Mouse (Mus musculus): ENCODE results near the gene Nmnat3. TPM values are rescaled to one million over a fixed set of nuclear protein-coding genes. Genes with fewer than 3 reads are reported as not detected.
A peak's percentile ranks its signal among the peaks of the same experiment; 100 is the strongest.

Gene Nmnat3
- polyA plus RNA-seq, 1 experiment from 2014 or later = 7.7 TPM

GRCm38 (mm10) chr9:98261461-98262011 lies 25.7 kb upstream of the Nmnat3 start:
- Histone ChIP-seq H3K4me2 (replicated peaks; ENCODE audit: low read depth) (no peak overlapping the region), H3K4me3 (ENCODE audit: low read depth, low read length) (no peak overlapping the region), H3K9ac (ENCODE audit: low read length) (no peak overlapping the region), H3K4me1 (replicated peaks; ENCODE audit: control insufficient read depth, insufficient read depth) (no peaks in the 10 kb centered on the region), H3K36me3 (ENCODE audit: control insufficient read depth, insufficient read depth, low read length) (no peaks in the 10 kb centered on the region), H3K27me3 (ENCODE audit: control insufficient read depth, insufficient read depth, low read length) (no peaks in the 10 kb centered on the region), H3K27ac (replicated peaks) (no peak overlapping the region), H3K9me3 (ENCODE audit: control insufficient read depth, low read length) (no peaks in the 10 kb centered on the region)
- TF ChIP-seq CTCF (IDR thresholded peaks at IDR 0.05; ENCODE audit: low read depth) (no peak), EP300 (optimal IDR thresholded peaks at IDR 0.05) (no peak)
- WGBS = 39% methylated on average over 1 of the region's 1 CpGs
- DNase-seq (ENCODE audit: low spot score) (peak; percentile 33), ATAC-seq (ENCODE audit: low FRiP score, low TSS enrichment) (peak; percentile 49; the same call in 1 of the 2 replicates)

DNA sequence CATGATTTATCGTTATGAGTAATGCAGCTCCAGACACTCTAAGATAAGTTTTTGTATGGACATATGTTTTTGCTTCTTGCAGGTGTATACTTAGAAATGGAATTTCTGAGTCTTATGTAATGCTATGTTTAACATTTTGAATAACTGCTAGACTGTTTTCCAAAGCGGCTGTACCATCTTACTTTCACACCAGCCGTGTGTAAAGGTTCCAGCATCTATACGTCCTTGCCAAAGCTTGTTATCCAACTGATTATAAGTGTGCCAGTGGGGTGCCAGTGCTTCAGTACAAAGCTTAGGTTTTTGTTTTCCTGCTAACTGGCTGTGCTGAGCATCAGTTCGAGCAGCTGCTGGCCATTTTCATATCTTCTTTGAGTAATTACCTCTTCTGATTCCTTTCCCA lies 22.3 kb upstream of the Nmnat3 start:
- no peaks in the 10 kb centered on the region for H3K9me3 ChIP-seq (ENCODE audit: control insufficient read depth, low read length)
- no peak for ATAC-seq (ENCODE audit: low FRiP score, low TSS enrichment)
- DNase-seq (ENCODE audit: low spot score) = no peak
- no peak overlapping the region for H3K9ac ChIP-seq (ENCODE audit: low read length)
- no peak overlapping the region for H3K27ac ChIP-seq (replicated peaks)
- H3K4me2 ChIP-seq (replicated peaks; ENCODE audit: low read depth) = no peak overlapping the region
- no peaks in the 10 kb centered on the region for H3K36me3 ChIP-seq (ENCODE audit: control insufficient read depth, insufficient read depth, low read length)
- WGBS = 62% methylated on average over 5 of the region's 5 CpGs
- H3K4me3 ChIP-seq (ENCODE audit: low read depth, low read length) = no peak overlapping the region
- no peaks in the 10 kb centered on the region for H3K27me3 ChIP-seq (ENCODE audit: control insufficient read depth, insufficient read depth, low read length)
- H3K4me1 ChIP-seq (replicated peaks; ENCODE audit: control insufficient read depth, insufficient read depth) = no peaks in the 10 kb centered on the region
- no peak for TF ChIP-seq EP300 (optimal IDR thresholded peaks at IDR 0.05)
- TF ChIP-seq CTCF (IDR thresholded peaks at IDR 0.05; ENCODE audit: low read depth) = no peak

DNA sequence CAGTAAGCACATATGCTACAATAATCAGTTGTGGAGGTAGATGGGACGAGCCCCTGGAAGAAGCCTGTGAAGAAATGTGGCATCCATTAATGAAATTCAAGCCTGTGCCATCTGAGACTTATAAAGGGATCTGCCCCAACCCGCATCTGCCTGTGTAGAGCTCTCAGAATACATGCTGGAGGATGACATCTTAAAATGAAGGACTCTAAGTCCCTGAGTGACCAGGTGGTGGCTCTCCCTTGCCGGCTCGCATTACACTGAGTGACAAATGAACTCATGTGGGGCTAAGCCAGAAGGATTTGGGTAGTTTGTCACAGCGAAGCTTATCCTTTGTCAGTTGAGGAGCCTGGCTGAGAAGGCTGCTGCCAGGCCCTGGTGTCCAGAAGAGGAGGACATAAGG lies 14.5 kb upstream of the Nmnat3 start:
- Histone ChIP-seq H3K9me3 (ENCODE audit: control insufficient read depth, low read length) (no peaks in the 10 kb centered on the region), H3K4me1 (replicated peaks; ENCODE audit: control insufficient read depth, insufficient read depth) (no peaks in the 10 kb centered on the region), H3K9ac (ENCODE audit: low read length) (no peak overlapping the region), H3K4me2 (replicated peaks; ENCODE audit: low read depth) (no peak overlapping the region), H3K36me3 (ENCODE audit: control insufficient read depth, insufficient read depth, low read length) (no peaks in the 10 kb centered on the region), H3K27ac (replicated peaks) (no peak overlapping the region), H3K4me3 (ENCODE audit: low read depth, low read length) (no peak overlapping the region), H3K27me3 (ENCODE audit: control insufficient read depth, insufficient read depth, low read length) (no peaks in the 10 kb centered on the region)
- TF ChIP-seq CTCF (IDR thresholded peaks at IDR 0.05; ENCODE audit: low read depth) (no peak), EP300 (optimal IDR thresholded peaks at IDR 0.05) (no peak)
- ATAC-seq (ENCODE audit: low FRiP score, low TSS enrichment) = no peak
- DNase-seq (ENCODE audit: low spot score) = no peak
- WGBS = 52% methylated on average over 5 of the region's 5 CpGs

GRCm38 (mm10) chr9:98275080-98275479 lies 12.2 kb upstream of the Nmnat3 start:
- Histone ChIP-seq H3K9ac (ENCODE audit: low read length) (no peak overlapping the region), H3K4me2 (replicated peaks; ENCODE audit: low read depth) (no peak overlapping the region), H3K9me3 (ENCODE audit: control insufficient read depth, low read length) (no peaks in the 10 kb centered on the region), H3K27me3 (ENCODE audit: control insufficient read depth, insufficient read depth, low read length) (no peaks in the 10 kb centered on the region), H3K36me3 (ENCODE audit: control insufficient read depth, insufficient read depth, low read length) (no peaks in the 10 kb centered on the region), H3K4me3 (ENCODE audit: low read depth, low read length) (no peak overlapping the region), H3K4me1 (replicated peaks; ENCODE audit: control insufficient read depth, insufficient read depth) (no peaks in the 10 kb centered on the region), H3K27ac (replicated peaks) (no peak overlapping the region)
- no peak for ATAC-seq (ENCODE audit: low FRiP score, low TSS enrichment)
- WGBS = 64% methylated on average over 10 of the region's 10 CpGs
- TF ChIP-seq EP300 (optimal IDR thresholded peaks at IDR 0.05) = no peak
- TF ChIP-seq CTCF (IDR thresholded peaks at IDR 0.05; ENCODE audit: low read depth) = no peak
- no peak for DNase-seq (ENCODE audit: low spot score)

DNA sequence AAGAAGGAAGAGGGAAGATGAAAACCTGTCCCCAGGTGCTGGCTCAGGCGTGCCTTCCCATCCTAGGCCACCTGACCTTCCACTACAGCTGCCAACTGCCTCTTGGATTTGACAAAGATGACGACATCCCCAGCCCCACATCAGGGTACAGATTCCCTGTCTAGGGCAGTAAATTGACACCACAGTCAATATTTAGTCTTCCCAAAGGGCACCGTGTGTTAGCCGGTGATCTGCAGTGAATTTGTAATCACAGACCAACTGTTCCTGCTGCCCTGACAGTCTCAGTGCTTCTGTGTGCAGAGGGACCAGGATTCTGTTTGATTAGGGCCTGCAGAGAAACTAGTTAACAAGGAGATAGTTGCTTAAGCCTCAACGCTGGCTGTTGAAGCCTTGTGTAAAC lies 7.1 kb upstream of the Nmnat3 start:
- H3K36me3 ChIP-seq (ENCODE audit: control insufficient read depth, insufficient read depth, low read length) = no peaks in the 10 kb centered on the region
- no peak overlapping the region for H3K27ac ChIP-seq (replicated peaks)
- no peak overlapping the region for H3K9ac ChIP-seq (ENCODE audit: low read length)
- no peak for ATAC-seq (ENCODE audit: low FRiP score, low TSS enrichment)
- H3K4me3 ChIP-seq (ENCODE audit: low read depth, low read length) = no peak overlapping the region
- TF ChIP-seq EP300 (optimal IDR thresholded peaks at IDR 0.05) (no peak), CTCF (IDR thresholded peaks at IDR 0.05; ENCODE audit: low read depth) (no peak)
- H3K27me3 ChIP-seq (ENCODE audit: control insufficient read depth, insufficient read depth, low read length) = no peaks in the 10 kb centered on the region
- DNase-seq (ENCODE audit: low spot score) = no peak
- H3K4me1 ChIP-seq (replicated peaks; ENCODE audit: control insufficient read depth, insufficient read depth) = no peaks in the 10 kb centered on the region; the same call in 1 of the 2 replicates
- WGBS = 30% methylated on average over 5 of the region's 5 CpGs
- H3K9me3 ChIP-seq (ENCODE audit: control insufficient read depth, low read length) = no peaks in the 10 kb centered on the region
- no peak overlapping the region for H3K4me2 ChIP-seq (replicated peaks; ENCODE audit: low read depth)

DNA sequence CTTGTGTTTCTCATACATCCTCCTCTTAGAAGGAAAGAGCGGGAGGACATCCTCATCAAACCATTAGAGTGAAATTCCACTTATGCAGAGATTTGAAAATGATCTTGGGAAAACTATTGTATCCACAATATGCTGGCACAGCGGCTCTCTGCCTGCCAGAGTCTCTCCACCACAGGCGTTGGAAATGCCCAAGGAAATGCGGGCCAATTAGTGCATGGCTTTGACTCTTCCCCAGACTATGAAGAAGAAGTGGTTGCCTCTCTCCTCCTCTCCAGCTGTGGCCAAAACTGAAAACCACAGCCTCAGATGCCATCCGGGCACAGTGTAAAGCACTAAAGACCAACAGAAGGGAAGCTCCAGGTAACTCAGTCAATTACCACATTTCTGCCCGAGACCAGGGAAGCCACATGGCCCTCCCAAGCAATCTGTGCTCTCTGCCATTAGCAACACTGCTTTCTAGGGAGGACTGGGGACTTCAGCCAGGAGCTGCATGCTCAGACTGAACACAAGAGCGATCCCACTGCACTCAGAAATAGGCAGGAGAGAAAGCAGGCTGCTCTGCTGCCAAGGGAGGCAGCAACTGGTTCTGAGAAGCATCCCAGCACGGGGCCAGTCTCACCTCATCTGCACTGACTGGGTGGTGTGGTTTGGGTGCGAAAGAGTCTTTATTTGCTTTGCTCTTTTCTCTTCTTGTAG lies 1.5 kb upstream of the Nmnat3 start:
- Histone ChIP-seq H3K27me3 (ENCODE audit: control insufficient read depth, insufficient read depth, low read length) (no peaks in the 10 kb centered on the region), H3K9ac (ENCODE audit: low read length) (no peak overlapping the region), H3K4me3 (ENCODE audit: low read depth, low read length) (no peak overlapping the region), H3K27ac (replicated peaks) (no peak overlapping the region), H3K36me3 (ENCODE audit: control insufficient read depth, insufficient read depth, low read length) (no peaks in the 10 kb centered on the region), H3K4me1 (replicated peaks; ENCODE audit: control insufficient read depth, insufficient read depth) (no peaks in the 10 kb centered on the region), H3K9me3 (ENCODE audit: control insufficient read depth, low read length) (no peaks in the 10 kb centered on the region), H3K4me2 (replicated peaks; ENCODE audit: low read depth) (no peak overlapping the region)
- WGBS = 74% methylated on average over 9 of the region's 9 CpGs
- ATAC-seq (ENCODE audit: low FRiP score, low TSS enrichment) (no peak), DNase-seq (ENCODE audit: low spot score) (no peak)
- TF ChIP-seq CTCF (IDR thresholded peaks at IDR 0.05; ENCODE audit: low read depth) (no peak), EP300 (optimal IDR thresholded peaks at IDR 0.05) (no peak)

Measured in stomach, postnatal 0 days (tissue).